Mouse (Mus musculus): Measurements from ENCODE around the gene Lrrc29.

Lrrc29 gene

DNA sequence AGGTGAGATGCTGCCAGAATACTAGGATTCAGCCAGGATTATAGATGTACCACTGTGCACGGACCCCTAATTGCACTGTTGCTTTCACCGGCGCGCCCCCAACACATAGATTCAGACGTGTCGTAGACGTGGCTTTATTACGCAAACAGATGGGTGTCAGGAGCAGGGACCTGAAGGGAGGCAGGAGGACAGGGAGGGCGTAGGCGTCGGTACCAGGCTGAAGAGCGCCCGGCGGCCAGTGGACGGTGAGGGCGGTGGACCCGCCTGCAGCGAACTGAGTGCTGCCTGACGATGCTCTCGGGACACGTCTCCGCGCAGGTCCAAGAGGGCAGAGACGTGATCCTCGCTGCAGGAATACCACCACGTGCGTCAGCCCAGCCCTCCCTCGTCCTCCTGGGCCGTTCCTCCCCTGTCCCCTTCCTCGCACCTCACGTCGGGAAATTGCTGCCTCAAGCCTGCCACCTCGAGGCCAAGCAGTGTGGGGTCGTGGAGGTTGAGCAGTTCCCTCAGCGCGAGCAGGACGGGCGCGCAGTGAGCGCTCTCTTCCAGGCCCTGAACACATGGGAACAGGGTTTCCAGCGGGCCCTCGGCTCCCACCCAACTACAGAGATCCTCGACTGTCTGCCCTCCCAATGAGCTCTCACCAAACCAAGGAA lies 36.1 kb downstream of the Lrrc29 start, which contains the start of gene 4931428F04Rik:
Gene 4931428F04Rik, minus strand, starts transcription at position 60 of the 656 bp plus-strand sequence.
- DNase-seq = peak; percentile 70 to 75

DNA sequence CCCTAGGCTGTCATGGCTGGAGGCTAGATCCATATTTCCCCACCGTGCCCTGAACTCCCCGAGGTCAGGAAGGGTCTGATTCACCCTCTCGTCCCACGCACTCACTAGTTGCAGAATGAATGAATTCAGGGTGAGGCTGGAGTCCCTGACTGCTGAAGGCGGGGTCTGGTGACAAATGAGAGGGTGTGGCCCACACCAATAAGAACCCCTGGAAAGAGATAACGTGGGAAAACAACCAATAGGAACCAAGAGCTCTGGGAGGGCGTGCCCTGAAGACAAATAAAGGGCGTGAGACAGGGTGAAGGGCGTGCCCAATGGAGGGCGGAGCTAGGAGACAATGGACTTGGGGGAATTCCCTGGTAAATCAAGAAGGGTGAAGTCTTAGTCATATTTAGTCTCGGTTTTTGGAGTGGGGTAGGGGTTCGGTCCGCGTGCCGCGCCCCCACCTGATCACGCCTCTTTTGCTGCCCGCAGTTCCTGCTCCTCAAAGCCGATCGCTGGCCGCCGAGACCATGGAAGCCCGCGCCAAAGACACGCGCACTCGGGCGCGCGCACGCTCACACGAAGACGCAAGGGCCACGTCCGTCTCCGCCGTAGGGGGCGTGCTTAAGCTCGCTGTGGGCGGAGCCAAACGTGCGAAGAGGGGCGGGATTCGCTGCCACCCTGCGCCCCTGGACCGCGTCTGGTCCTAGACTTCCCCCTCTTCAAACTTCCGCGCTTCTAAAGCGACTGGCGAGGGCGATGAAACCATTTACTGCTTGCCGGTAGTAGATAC lies 36.9 kb downstream of the Lrrc29 start:
- DNase-seq = peak; percentile 95 to 98

GRCm38 (mm10) chr8:105288231-105288630 lies 37.8 kb downstream of the Lrrc29 start:
- DNase-seq = no peak

DNA sequence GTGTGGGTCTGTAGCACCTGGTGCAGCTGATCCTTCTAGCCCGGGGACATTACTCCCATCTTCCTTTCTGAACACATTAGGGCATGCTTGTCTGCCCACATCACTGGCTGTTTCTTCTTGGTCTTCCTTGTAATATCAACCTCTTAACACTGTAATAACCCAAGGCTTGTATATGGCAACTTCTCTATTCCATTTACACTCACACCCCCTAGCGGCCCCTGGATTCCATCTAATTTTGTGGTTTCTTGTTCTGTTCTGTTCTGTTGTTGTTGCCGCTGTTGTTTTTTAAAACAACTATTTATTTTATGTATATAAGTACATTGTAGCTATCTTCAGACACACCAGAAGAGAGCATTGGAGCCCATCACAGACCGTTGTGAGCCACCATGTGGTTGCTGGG lies 39.2 kb downstream of the Lrrc29 start:
- DNase-seq = no peak

GRCm38 (mm10) chr8:105285514-105285913 lies 40.6 kb downstream of the Lrrc29 start:
- no peak for DNase-seq

DNA sequence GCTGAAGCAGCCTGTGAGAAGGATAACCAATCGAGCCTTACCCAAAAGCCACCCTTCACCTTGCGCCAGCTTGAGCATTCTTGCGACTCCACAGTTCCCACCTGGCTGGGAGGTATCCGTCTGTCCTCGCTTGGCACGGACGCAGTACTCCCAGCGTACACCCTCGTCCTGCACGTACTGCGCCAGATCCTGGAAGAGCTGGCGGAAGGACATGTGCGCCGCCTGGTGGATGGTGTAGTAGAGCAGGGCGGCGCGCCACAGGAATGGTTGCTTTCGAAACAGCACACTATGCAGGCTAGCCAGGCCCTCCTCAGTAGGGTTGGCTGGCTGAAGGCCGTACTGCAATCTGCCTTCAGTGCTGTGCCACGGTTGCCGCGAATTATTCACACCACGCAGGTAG lies 43.0 kb downstream of the Lrrc29 start:
- DNase-seq = peak; percentile 60 to 73

DNA sequence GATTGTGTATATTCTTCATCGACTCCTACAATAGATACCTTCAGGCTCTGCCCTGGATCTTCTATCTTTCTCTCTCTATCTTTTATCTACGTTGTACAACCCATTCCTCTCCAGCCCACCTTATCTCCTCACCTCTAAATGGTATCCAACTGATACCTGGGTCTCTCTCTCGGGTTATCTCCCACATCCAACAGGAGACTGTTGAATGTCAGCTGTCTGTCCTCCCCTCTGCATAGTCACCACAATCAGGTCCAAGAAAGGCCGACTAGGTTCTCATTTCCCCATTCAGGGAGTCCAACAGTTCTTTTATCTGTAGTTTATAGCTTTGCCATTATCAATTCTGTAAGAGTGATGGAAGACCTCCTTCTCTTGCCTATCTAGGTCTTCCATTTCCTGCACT lies 43.8 kb downstream of the Lrrc29 start:
- no peak for DNase-seq

DNA sequence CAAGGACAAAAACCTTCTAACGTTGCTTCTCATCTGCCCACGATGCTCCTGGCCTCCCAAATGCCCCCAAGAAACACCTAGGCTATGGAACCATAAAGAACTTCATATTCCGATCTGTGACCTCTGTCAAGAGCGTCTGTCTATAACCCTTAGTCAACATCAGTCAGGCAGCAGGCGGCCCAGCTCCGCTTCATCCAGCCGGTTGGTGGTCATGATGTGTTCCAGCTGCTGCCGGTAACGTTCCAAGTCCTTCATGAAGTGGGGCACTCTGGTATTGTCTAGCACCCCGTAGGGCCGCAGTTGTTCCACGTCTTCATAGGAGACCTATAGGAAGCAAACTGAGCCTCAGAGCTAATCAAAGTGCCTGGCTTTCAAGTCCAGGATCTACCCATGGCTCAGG lies 44.3 kb downstream of the Lrrc29 start:
- DNase-seq = no peak

DNA sequence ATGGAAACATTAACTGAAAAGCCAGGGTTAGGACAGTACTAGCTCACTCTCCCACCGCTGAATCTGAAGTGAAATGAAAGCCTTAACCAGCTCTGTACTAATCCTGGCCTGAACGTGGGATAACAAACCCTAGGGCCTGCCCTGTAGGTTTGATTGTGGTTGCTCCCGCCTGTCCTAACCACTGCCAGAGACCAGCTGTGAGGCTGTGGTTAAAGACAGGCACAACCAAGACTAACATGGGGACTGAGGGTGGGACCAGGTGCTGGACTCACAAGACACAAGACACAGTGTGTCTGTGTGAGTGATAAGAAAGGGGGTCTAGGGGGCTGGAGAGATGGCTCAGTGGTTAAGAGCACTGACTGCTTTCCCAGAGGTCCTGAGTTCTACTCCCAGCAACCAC lies 45.5 kb downstream of the Lrrc29 start:
- DNase-seq = no peak

GRCm38 (mm10) chr8:105278911-105279334 lies 47.2 kb downstream of the Lrrc29 start:
- peak; percentile 94 for DNase-seq

DNA sequence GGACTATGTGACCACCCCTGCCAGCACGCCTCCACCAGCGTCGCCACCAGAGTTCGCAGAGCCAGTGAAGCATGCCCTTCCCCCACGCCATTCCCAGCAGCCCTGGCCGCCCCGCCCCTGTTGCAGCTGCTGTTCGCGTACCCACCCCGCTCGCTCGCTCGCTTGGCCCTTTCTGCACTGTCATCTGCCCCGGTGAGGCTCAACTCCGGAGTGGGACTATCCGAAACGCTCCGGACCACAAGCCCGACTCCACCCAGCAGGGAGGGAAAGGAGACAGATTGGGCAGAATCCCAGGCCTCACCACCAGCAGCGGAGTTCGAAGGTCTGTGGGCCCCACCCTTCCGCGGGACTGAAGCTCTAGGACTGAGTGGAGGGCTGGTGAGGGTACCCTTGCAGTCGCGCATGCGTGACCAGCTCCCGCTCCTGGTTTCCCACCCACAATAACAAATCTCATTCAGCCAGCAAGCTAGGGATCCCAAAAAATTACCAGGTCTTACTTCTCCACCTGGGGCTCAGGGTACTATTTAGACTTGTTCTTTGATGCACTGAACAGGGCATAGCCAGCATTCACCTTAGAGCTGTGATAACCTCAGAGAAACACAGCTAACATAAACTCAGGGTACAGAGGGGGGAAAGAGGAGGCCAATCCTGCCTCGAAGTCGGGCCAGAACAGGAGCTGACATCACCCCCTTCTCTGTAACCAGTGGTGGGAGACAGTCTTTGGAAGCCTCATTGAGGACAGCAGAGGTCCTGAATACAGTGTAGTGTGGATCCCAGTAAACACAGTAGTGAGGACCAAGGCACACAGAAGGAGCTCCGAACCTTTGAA lies 49.6 kb downstream of the Lrrc29 start:
- peak in 1 of 2 experiments; percentile 43 for DNase-seq

- DNase-seq = no peak
Observed at GRCm38 (mm10) chr8:105275840-105276239, 50.2 kb downstream of the Lrrc29 start, which contains the start of gene Nol3. TSS of gene Nol3 (plus strand) at chr8:105276140.

DNA sequence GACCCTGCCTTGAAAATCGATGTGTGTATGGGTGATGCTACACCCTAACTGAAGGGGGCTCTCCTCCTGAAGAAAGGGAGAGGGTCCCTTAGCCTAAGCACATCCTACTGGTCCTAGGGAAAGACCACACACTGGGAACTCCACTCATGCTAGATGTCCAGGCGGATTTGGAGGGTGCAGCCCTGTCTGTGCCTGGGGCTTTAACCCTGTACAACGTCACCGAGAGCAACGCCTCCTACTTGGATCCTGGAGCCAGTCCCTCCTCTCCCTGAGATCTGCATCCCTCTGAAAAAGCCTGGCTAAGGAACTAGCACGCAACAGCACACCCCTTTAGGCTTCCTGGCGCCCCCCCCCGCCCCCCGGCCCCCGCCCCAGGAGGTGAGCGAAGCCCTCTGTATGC lies 50.7 kb downstream of the Lrrc29 start:
- DNase-seq = no peak

DNA sequence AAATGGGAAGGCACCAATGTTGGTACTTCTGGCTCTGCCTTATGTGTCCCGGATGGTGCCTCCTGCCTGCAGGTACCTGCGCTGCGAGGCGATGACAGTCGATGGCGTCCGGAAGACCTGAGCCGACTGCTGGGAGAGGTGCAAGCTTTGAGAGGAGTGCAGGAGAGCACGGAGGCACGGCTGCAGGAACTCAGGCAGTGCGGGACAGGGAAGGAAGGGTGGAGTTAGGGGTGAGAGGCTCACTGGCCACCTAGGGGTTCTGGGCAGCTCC lies 55.2 kb downstream of the Lrrc29 start:
- DNase-seq = peak in 1 of 2 experiments; percentile 18

- peak in 1 of 2 experiments; percentile 20 for DNase-seq
Observed at GRCm38 (mm10) chr8:105270101-105270915, 55.8 kb downstream of the Lrrc29 start.

GRCm38 (mm10) chr8:105269461-105269947 lies 56.6 kb downstream of the Lrrc29 start, which contains the start of gene Hsf4:
TSS of gene Hsf4 (plus strand) at chr8:105269801.
- DNase-seq = peak; percentile 69 to 73

- no peak for DNase-seq
Observed at GRCm38 (mm10) chr8:105269075-105269458, 57.0 kb downstream of the Lrrc29 start.

DNA sequence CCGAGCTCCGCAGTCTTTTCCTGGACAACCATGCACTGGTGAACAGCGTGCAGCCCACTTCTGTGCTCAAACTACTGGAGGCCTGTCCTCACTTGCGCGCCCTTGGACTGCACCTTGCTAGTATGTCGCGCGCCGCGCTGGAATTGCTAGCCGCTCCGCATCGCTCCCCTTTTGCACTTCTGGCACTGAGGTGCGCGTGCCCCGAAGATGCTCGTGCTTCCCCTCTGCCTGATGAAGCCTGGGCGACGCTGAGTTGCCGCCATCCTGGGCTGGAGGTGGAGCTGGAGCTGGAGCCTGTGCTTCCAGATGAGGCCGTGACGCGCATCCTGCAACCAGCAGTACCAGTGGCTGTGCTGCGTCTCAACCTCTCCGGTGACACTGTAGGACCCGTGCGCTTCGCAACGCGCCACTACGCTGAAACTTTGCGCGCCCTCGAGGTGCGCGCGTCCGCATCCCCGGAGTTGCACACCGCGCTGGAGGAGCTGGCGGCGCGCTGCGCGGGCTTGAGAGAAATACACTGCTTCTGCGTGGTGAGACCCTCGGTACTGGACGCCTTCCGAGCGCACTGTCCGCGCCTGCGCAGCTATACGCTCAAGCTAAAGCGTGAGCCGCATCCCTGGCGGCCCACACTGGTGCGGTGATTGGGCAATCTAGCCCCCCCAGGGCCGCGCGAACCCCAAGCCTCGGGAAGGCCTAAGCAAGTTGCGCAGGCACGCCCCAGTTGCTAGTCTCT lies 57.6 kb downstream of the Lrrc29 start:
- peak; percentile 74 to 75 for DNase-seq

DNA sequence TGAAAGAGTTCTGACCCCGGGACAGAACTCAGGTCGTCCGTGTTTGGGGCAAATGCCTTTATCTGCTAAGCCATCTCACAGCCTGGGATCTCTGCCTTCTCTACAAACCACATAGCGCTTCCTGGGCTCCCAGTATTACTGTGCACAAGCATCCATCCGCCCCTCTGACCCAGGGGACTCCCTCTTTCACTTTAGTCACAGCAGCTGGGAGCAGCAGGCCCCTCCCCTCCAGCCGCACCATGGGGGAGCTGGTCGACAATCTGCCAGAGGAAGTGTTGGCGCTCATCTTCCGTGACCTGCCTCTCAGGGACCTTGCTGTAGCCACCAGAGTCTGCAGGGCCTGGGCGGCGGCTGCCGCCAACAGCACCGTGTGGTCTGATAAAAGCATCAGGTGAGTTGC lies 59.3 kb downstream of the Lrrc29 start:
- no peak for DNase-seq

- no peak for DNase-seq
Observed at GRCm38 (mm10) chr8:105265128-105265527, 61.0 kb downstream of the Lrrc29 start.

All from cerebellum, adult 18-20 months (tissue).